Mouse (Mus musculus) forelimb bud, embryonic 11.5 days (tissue): ENCODE data around the gene Retreg3.

Source experiments
- DNase-seq: peaks from one replicate; pipeline ENCODE4 v3.0.0-alpha.2; 2012; ENCODE audit warnings: low read depth, low spot score

Gene Retreg3

DNA sequence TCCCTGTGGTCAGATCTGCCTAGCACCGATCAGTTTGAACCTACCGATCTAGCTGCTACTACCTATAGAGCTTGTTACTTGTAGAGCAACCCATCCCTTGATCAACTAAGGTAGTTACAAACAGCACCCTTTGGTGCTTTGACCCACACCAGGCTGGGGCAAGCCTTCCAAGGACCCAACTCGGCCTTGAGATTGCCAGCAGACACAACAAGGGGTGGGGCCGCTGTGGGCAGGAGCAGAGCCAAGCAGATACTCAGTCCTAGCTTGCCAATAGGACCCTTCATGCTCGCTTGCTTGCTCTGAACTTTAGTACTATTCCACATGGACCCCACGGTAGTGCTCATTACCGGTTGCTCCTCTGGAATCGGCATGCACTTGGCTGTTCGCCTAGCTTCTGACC is 41.6 kb downstream of the Retreg3 start, which contains the start of gene Hsd17b1:
Hsd17b1 (plus strand) TSS at position 291 of the 400 bp plus-strand sequence.
- DNase-seq: no peak

DNA sequence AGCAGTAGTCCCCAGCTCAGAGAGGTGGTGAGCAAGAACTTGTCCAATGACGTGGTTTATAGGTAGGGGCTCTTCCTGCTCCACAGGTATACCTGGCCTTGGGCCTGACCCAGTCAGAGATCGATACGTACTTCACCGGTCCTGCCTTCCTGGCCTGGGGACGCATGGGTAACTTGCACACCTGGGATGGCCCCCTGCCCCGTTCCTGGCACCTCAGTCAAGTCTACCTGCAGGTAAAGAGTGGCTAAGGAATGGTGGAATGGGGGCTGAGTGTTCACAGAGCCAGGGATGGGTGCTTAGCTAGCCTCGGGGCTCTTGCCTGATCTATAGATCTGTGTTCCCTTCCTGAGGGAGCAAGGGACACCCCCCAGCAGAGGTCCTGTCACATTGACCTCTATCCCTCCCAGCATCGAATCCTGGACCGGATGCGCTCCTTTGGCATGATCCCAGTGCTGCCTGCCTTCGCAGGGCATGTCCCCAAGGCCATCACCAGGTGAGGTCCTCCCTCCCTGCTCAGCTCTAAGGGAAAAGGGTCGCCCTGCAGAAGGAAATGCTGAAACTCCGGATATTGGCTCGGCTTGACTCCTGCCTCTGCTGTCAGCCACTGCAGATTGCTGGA is 47.8 kb downstream of the Retreg3 start:
- DNase-seq: no peak

- DNase-seq: no peak
These were observed 48.7 kb downstream of the Retreg3 start for GRCm38 (mm10) chr11:101070987-101071386.

GRCm38 (mm10) chr11:101070189-101070527 is 49.5 kb downstream of the Retreg3 start:
- no peak for DNase-seq

DNA sequence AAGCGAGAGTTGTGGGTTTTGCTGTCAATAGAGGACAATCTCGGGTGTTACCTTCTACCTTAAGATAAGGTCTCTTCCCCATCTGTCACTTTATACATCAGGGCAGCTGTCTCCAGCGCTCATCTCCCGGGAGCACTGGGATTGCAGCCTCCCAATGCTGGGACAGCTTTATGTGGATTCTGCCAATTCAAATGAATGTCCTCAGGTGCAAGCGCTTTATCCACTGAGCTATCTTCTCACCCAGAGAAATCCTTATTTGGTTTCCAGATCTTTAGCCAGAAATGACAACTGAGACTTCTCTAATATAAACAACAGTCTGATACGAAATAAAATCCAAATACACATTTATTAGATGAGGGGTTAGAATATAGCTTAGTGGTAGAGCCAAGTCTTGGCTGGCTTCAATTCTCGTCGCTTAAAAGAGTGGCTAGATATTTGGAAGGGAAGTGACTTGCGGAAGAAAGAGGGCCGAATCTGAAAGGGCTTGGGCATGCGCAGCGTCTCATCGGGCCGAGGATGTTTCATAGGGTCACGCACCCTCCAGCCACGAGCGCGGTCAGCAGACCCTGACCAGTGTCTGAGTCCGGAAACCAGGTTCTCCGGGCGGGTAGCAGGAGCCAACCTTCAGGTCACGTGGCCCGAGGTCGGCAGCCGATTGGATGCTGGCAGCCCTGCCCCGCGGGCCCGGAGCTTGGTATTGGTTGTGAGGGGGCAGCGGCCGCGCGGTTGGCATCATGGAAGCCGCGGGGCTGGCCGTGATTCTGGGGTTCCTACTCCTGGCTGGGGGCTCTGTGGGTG is 50.1 kb downstream of the Retreg3 start, which contains the start of gene Naglu:
Naglu (plus strand) TSS at position 622 of the 798 bp plus-strand sequence.
- peak; percentile 76 for DNase-seq

DNA sequence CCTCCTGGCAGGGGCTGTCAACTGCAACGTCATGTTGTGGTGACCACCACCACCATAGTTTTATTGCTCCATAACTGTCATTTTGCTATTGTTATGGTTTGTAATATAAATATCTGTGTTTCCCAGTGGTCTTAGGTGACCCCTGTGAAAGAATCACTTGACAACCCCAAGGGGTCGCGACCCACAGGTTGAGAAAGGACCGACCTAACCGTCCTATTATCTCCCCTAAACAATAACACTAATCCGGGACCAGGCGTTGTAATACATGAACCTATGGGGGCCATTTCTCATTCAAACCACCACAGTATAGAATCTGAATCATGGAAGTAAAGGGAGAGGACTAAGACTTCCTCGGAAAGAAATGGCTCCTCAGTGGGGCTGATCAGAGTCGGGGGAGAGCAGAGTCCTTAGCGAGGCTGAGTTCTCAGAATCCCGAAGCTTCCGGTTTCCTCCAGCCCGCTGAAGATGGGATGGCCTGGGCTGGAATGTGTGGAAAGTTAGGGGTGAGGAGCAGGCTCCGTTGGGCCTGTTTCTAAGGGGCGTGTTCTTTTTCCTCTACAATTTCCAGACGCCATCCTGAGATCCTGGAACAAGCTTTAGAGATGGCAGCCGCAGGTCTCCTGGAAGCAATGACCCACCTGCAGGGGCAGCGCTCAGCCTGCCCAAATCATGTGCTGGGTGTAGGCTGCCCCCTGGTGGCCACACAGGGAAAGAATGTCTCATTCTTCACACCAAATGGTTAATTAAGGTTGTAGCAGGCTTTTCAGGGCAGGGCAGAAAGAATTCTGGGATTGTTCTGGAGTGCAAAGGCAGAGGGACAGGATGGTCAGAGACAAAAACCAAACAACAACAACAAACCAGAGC is 52.9 kb downstream of the Retreg3 start:
- DNase-seq: peak; percentile 88

GRCm38 (mm10) chr11:101065002-101065401 is 54.7 kb downstream of the Retreg3 start:
- no peak for DNase-seq

DNA sequence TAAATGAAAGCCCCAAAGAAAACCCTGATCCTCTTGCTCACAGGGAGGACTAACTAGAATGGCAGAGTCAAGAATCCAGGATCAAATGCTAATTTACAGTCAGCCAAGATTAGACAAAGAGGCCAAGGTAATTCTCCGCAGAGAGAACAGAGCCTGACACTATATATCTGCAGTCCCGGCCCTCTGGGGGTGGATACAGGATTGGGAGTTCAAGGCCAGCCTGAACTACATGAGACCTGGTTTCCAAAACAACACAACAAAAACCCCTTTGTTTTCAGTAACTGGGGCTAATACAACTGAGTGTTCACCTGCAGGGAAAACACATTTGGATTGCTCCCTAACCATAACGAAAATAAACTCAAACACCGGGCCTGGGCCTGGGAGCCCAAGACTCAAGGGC is 55.2 kb downstream of the Retreg3 start:
- no peak for DNase-seq

DNA sequence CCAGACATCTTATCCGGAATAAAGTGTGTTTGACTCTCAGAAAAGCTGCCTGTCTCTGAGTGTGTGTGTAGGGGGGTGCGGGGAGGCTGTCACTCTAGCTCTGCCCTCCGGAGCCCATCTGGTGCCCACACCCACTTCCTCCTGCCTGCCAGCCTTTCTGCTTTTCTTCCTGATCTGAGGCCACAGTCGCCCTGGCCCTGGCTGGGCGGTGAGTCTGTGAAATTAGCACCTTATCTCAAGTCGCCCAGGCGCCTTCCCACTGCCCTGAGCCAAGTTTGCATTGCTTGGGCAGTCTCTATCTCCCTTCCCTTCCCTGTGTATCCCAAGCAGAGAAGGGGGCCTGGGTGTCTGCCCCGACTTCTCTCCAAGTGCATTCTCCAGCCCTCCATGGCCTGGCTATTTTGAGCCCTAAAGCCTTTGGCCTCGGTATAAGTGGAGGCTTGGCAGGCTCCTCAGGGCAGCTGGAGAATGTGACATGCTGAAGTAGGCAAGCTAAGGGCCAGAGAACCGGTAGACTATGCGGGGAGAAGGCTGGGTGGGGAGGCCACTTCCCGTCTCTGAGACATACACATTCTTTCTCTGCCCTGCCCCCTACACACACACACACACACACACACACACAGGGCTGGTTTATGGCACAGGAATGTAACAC is 55.9 kb downstream of the Retreg3 start:
- DNase-seq: no peak

- no peak for DNase-seq
These were observed 56.6 kb downstream of the Retreg3 start for GRCm38 (mm10) chr11:101062971-101063675.

DNA sequence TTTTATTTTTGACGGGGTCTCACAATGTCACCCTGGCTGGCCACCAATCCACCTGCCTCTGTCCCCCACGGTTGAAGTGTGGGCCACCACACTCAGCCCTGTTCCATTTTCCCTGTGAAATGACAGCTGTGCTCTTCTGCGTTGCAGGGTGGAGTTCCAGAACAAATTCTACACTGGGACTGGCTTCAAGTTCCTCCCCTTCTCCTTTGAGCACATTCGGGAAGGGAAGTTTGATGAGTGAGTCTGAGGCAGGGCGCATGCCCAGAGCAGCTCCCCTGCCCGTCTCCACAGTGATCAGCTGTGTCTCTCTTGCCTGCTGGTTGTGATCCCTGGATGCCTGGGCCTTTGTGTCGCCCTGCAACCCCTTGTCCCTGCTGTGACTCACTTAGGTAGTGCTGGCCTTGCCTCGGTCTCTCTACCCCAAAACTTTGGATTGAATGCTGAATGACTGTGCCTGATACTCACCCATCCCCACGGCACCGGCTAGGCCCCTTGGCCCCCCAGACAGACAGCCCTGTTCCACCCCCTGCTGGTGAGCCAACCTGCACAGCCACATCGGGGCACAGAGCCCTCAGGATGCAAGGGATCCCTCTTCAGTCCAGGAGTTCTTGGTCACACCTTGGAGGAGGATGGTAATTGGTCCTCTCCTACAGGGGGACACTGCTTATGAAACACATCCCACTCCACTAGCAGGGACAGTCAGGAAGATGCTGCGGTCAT is 57.4 kb downstream of the Retreg3 start:
- DNase-seq: no peak

DNA sequence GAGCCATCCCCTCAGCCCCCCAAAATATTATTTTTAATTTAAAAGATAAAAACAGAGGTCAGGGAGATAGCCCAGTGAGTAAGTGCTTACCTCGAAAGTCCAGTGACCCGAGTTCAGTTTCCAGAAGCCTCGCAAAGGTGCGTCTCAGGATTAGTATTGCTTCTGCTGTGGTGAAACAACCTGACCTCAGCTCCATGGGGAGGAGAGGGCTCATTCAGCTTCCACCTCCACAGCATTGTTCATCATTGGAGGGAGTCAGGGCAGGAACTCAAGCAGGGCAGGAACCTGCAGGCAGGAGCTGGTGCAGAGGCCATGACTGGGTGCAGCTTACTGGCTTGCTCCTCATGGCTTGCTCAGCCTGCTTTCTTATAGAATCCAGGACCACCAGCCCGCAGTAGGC is 58.6 kb downstream of the Retreg3 start:
- no peak for DNase-seq

- DNase-seq: no peak
These were observed 59.6 kb downstream of the Retreg3 start for GRCm38 (mm10) chr11:101060126-101060525.

- DNase-seq: no peak
These were observed 60.2 kb downstream of the Retreg3 start for GRCm38 (mm10) chr11:101059473-101059872.

DNA sequence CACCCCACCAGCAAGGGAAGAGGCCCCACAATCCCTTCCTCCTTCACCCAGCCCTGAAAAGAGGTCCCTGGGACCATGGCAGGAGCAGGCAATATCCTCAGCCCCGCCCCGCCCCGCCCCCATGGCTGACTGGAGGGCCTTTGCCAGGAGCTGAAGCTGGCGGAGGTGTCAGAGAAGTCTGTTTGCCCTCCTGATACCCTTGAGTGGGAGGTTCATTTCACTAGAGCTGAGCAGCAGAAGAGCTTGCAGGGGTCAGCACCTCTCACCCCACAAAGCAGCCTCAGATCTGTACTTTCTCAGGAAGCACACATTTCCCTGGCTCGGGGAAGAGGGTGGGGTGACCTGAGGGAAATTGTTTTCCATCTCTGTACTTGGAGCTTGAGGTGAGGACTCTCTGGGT is 61.0 kb downstream of the Retreg3 start:
- no peak for DNase-seq

GRCm38 (mm10) chr11:101057860-101058259 is 61.8 kb downstream of the Retreg3 start:
- peak; percentile 76 for DNase-seq

GRCm38 (mm10) chr11:101056885-101057284 is 62.8 kb downstream of the Retreg3 start:
- no peak for DNase-seq

DNA sequence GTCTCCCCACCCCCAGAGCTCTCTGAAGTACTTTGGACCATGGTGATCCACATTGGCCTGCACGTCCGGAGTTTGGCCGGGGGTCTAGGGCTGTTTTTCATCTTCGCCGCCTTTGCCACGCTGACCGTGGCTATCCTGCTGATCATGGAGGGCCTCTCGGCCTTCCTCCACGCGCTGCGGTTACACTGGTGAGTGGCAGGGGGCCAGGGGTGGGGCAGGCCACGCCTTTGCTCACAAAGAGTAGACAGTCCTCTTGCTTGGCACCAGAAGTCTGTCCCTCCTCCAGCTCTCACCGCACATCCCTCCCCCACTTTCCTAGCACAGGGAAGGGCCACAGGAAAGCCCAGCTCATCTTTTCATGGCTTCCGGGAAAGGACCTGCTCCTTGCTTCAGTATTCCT is 64.3 kb downstream of the Retreg3 start:
- no peak for DNase-seq

DNA sequence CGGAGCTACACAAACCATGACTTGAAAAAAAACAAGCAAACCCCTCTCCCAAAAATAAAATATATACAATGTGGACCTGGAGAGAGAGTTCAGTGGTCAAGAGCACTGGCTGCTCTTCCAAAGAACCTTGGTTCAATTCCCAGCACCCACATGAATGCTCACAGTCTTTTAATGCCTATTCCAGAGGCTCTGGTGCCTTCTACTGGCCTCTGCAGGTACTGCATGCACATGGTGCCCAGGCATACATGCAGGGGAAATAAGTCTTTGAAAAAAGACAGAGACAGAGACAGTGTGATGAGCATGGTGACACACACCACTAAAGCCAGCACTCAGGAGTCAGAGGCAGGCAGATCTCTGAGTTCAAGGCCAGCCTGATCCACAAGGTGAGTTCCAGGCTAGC is 65.7 kb downstream of the Retreg3 start:
- DNase-seq: no peak

DNA sequence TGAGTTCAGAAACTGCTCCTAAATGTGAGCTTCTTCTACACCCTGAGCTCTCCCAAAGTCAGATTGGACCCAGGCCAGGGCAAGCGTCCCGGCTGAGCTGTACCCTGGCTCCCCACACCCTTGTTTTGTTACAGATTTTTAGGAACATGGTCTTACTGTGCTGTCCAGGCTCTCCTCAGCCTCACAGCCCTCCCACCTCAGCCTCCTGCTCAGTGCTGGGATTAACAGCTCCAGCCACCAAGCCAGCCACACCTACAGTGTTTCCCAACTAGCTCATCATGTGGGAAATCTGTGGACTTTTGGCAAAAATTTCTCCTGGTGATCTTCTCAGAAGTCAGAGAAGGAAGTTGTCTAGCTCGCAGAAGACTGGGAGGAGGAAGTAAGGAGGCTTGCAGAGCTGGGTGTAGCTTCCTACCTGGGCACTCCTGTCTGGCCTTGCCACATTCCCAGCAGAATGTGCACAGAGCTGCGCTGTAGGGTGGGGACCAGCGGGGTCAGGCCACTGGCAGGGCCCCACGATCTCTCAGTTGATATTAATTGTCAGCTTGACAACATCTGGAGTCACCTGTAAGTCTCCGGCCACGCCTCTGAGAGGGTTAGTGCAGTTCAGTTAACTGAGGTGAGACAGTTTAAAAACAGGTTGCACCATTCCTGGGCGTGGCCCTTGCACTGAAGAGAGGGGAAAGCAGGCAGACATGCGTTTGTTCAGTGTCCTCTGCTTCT is 66.8 kb downstream of the Retreg3 start:
- no peak for DNase-seq
